Mouse (Mus musculus): Measurements from ENCODE around the gene Gipr. TPM values are rescaled to one million over a fixed set of nuclear protein-coding genes. Genes with fewer than 3 reads are reported as not detected.
A peak's percentile ranks its signal among the peaks of the same experiment; 100 is the strongest.

Gene Gipr
- total RNA-seq, 2 experiments from 2014 or later, result 0.13 TPM; not detected in 1

- DNase-seq, result peak; percentile 99
These were observed 16.9 kb downstream of the Gipr start, which contains the start of gene Qpctl for GRCm38 (mm10) chr7:19148875-19149541. Gene Qpctl (minus strand): TSS chr7:19149291.

- no peak for DNase-seq
These were observed 17.6 kb downstream of the Gipr start for GRCm38 (mm10) chr7:19148180-19148874.

DNA sequence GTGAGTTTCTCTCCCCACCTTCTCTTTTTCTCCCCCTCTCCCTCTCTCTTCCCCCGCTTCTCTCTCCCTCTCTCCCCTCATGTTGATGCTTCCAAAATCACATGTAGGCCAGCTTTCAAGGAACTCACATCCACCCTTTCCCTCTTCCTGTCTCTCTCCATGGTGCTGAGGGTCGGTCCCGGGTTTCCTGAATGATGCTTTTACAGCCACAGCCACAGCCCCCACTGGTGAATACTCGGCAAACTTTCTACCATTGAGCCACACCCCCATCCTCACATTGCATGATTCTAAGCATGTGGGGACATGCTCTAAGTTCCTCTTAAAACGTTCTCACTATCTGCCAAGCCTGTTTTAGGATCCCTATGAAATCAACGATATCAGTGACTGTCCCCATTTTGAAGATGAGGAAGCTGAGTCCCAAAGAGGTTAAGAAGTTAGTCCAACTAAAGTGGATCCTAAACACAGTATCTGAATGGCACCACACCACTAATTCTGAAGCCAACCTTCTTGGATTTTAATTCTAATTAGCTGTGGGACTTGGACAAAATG is 18.4 kb downstream of the Gipr start:
- no peak for DNase-seq

DNA sequence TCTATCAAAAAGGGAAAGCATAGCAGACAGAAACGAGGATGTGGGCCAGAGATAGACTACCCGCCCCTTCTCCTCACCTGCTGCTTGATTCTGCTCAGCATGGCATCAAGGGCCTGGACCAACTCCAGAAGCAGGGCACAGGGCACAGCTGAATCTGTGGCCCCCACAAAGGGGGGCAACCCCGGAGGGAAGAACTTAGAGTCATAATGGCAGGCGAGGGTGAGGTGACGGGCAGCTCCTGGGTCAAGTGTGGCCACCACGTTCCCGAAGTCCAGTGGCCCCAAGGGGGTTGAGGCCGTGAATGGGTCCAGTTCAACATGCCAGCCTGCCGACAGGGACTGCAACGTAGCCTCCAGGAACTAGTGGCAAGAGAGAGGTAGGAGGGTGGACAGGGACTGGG is 19.1 kb downstream of the Gipr start:
- no peak for DNase-seq

GRCm38 (mm10) chr7:19137380-19137779 is 28.5 kb downstream of the Gipr start:
- DNase-seq, result peak in 1 of 2 experiments; percentile 71

GRCm38 (mm10) chr7:19136673-19137334 is 29.1 kb downstream of the Gipr start:
- DNase-seq, result no peak

DNA sequence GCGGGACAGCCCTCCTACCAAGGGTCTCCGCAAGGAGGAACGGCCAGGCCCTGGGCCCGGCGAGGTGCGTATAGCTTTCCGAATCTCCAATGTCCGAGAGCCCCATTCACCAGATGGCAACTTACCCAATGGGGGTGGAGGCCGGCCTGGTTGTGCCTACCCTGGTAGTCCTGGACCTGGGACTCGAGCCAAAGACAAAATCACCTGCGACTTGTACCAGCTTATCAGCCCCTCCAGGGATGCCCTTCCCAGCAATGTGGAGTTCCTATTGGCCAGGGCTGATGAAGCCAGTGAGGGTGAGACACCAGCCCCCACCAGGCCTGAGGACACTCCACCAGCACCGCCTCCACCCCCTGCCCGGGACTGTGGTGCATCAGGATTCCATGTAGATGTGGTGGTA is 29.8 kb downstream of the Gipr start:
- no peak for DNase-seq

DNA sequence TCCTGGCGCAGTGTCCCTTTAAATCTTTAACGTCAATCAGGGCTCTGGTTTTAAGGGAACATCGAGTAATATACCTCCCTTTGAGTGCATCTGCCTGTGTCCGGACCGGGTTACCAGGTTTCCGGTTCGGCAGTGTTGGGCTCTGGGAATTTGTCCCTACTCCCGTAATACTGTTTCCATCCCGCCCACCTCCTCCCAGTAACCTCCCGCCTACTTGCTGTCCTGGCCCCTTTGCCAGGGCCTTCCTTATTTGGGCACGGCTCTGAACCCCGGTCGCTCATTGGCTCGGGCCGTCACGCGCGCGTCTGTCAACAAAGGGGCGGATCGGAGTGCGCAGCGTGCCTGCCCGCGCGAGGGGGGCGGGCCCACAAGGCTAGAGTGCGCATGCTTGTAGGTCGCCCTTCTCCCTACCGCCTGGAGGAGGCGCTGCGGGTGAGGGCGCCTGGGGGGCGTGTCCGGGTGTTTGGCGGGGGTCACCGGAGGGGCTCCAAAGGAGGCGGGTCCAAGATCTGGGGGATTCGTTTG is 34.5 kb downstream of the Gipr start:
- DNase-seq, result peak; percentile 97 to 99

- peak in 1 of 2 experiments; percentile 39 for DNase-seq
These were observed 35.3 kb downstream of the Gipr start for GRCm38 (mm10) chr7:19130657-19131056.

- DNase-seq, result no peak
These were observed 36.5 kb downstream of the Gipr start for GRCm38 (mm10) chr7:19129396-19129795.

DNA sequence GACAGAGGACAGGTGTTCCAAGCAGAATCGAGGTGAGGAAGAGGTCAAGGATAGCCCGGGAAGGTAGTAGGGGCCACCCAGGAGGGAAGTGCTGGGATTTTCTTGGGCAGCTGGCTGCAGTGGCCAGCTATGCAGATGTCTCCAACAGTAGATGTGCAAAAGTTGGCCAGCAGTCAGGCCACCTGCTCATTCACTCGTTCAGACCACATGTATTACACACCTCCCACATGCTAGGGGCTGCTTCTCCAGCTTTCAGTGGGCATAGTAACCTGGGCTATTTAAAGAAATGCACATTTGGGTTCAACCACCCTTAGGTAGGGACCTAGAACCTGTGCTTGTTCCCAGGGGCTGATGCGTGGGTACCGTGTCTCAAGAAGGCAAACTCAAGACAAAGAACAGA is 38.2 kb downstream of the Gipr start:
- DNase-seq, result no peak

DNA sequence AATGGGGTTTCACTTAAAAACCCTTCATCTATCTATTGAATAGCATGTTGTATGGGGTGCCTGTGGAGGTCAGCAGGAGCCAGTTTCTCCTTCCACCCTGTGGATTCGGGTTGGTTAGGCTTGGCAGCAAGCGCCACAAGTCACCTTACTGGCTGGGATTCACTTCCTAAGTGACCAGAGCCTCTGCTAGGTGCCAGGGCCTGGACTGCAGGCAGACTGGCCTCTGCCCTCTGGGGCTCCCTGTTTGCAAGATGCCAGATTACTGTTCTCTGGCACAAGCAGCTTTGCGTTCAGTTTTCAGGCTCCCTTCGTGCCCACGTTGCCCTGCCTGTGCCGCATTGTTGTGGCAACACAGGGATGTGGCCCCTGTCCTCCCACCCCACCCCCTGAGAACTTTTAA is 41.2 kb downstream of the Gipr start:
- DNase-seq, result peak in 1 of 2 experiments; percentile 20

GRCm38 (mm10) chr7:19121686-19122085 is 44.2 kb downstream of the Gipr start:
- no peak for DNase-seq

DNA sequence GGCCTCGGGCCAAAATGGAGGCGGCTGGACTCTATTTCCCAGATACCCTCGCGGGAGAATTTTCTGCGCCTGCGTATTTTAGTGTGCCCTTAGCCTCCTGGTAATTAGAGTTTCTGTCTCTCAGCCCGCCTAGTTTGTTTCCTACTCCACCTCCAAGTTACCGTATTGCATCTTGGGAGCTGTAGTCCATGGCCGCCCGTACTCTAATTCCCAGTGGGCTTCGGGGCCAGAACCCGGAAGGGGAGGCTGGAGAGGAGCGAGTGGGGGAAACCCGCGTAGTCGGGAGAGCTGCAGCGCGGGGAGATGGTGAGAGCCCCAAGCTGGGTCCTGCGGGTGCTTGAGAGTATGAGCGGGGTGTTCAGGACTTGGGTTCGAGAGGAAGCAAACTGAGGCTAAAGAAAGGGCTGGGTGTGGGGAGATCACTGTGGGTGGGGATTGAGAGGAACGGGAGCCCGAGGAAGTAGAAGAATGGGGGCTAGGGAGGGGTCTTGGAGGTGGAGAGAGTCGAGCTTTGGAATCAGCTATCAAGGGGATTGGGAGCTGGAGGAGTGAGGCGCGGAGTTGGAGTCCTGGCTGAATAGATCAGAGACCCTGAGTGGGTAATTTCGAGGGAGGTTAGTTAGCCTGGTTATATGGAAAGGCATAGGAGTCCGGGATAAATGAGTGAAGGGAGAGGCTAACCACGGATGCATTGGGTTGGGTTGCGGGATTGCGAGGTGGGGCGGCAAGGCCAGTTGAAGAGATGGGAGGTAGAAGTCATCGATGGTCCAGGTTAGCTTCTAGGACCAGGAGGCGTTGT is 46.1 kb downstream of the Gipr start, which contains the start of gene Fbxo46:
Gene Fbxo46 (plus strand): TSS at position 229 of the 799 bp plus-strand sequence.
- DNase-seq, result peak; percentile 96 to 98

GRCm38 (mm10) chr7:19119083-19119482 is 46.8 kb downstream of the Gipr start:
- no peak for DNase-seq

DNA sequence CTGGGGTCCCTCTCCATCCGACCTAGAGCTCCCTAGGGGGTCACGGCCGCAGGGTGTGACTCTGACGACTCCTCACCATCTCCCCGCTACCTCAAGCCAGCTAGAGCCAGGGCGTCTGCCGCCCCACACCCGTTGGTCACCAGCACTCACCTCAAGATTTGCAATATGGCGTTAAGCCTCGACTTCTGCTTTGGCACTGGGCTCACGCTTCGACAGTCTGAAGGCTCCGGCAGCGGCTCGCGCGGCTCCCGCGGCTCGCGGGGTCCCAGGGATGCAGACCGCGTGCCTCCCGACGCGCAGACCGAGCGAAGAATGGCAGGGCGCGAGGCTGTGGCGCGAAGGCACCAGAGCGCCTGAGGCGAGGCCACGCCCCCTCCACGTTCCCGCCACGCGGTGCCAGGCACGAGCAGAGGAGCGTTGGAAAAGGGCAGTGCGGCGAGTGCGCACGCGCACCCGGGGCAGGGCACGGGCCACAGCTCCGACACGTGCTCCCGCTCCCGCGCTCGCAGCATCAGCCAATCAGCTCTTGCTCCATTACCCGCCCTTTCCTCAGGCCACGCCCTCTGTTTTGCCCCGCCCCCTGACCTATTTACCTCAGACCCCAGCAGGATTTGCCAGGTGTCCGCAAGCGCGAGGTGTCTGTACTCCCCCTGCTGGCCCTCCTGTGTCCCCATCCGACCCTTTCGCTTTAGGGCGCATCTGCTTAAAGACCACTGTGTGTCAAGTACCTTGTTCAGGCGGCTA is 47.7 kb downstream of the Gipr start, which contains the start of gene Gm4969:
Gene Gm4969 (minus strand): TSS at position 341 of the 744 bp plus-strand sequence.
- peak; percentile 36 to 38 for DNase-seq

DNA sequence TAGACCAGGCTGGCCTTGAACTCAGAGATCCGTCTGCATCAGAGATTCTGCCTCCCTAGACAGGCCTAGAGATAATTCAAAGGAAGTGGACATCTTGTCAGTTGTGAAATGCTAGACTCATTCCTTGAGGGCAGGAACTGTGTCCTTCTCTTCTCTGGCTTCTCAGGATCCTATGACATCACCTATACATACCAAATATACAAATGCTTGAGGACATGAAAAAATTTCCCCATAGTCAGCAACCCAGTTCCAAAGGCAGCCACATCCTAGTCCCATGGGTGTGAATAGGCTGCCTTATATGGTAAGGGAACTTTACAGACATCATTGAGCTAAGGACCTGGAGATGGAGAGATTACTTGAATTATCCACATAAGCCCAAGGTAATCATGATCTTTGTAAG is 56.4 kb downstream of the Gipr start:
- no peak for DNase-seq

DNA sequence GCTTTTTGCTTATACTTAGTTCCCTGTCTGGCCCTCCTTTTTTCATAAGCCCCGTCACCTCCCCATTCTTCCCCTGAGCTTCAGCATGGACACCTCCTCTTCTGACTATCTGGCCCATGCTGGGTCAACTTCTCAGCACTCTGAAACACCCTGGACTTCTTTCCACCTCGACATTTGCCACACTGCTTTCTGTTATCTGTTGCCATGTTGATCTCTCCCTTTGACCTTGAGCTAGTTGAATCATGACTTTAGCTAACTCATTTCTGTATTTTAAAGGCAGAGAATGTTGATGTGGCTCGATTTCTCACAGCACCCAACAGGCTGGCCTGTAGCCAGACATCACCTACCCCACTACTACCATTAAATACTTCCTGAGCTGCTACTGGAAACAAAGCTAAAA is 58.5 kb downstream of the Gipr start:
- no peak for DNase-seq

Measured in heart, adult 18-20 months (tissue).